Mouse (Mus musculus): ENCODE results near the gene Rab35.

Rab35 gene

DNA sequence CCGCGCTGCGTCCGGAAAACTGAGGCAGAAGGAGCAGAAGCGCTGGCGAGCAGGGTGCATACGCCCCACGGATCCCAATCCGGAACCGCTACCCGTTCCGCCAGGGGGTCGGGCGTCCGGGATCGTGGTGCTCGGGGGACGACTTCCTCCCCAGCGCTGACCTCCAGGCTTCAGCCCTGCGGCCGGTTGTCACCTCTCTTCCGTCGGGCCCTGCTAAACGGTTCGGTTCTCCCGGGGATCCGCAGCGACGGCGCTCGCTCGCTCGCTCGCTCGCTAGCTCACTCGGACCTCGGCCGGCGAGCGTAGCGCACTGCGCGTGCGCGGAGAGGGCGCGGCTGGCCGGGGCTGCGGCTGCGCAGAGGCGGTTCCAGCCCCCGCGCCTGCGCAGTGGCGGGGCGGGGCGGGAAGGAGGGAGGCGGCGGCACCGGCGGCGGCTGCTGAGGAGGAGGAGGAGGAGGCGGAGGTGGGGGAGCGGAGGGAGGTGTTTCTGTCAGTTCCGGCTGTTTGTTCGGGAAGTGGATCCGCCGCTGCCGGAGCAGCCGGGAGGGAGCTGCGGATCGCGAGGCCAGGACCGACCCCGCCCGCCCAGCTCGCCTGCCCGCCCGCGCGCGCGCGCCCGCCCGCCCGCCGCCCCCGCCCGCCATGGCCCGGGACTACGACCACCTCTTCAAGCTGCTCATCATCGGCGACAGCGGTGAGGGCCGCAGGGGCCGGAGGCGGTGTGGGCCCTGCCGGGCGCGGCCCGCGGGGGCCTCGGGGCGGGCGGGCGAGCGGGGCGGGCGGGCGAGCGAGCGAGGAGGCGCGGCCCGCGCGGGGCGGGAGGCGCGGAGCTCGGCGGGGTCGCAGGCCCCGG lies at the start of gene Rab35:
TSS of gene Rab35 (plus strand) at position 404 of the 853 bp plus-strand sequence.
- no peaks in the 10 kb centered on the region for H3K27me3 ChIP-seq (ENCODE audit: control insufficient read depth, insufficient read depth, low read length, poor library complexity, severe bottlenecking)
- no peaks in the 10 kb centered on the region for H3K36me3 ChIP-seq (ENCODE audit: control insufficient read depth, insufficient read depth, low read length, poor library complexity, severe bottlenecking)
- DNase-seq (ENCODE audit: low read depth, low spot score) = peak; percentile 95

DNA sequence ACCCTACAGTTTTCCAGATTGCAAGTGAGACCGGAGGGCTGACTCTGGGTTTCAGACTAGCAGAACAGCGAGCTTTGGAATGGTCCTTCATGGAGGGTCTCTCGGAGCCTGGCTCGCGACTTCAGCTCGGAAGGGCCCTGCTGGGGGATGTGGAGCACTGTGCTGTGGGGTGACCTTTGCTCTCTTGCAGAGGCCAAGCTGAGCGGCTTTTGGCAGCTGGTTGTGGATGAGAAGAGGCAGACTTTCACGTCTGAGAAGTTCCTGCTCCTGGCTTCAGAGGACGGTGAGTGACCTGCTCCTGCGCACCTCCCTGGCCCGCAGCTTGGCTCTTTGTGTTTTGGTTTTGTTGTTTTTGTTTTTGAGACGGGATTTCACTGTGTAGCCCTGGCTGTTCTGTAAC lies 46.1 kb upstream of the Rab35 start:
- DNase-seq (ENCODE audit: low read depth, low spot score) = no peak
- Histone ChIP-seq H3K36me3 (ENCODE audit: control insufficient read depth, insufficient read depth, low read length, poor library complexity, severe bottlenecking) (peaks cover 16% of the 10 kb centered on the region), H3K27me3 (ENCODE audit: control insufficient read depth, insufficient read depth, low read length, poor library complexity, severe bottlenecking) (no peaks in the 10 kb centered on the region)

DNA sequence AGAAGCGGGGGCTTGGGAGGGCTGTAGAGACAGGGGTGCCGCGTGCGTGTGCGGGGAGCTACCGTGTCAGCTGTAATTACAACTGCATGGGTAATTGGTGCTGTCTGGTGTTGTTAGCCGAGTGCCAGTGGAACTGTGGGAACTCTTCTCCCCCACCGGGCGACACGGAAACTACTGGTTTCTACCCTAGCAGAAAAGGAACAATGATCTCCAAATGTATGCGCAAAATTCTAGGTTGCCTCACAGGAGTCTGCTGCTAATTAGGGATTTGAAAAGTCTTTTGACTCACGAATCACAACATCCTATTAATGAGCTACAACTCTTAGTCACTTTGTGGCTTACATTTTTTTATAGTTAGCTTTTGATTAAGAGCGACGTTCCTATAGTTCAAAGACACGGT lies 45.5 kb upstream of the Rab35 start:
- peaks cover 17% of the 10 kb centered on the region for H3K36me3 ChIP-seq (ENCODE audit: control insufficient read depth, insufficient read depth, low read length, poor library complexity, severe bottlenecking)
- no peaks in the 10 kb centered on the region for H3K27me3 ChIP-seq (ENCODE audit: control insufficient read depth, insufficient read depth, low read length, poor library complexity, severe bottlenecking)
- DNase-seq (ENCODE audit: low read depth, low spot score) = no peak

DNA sequence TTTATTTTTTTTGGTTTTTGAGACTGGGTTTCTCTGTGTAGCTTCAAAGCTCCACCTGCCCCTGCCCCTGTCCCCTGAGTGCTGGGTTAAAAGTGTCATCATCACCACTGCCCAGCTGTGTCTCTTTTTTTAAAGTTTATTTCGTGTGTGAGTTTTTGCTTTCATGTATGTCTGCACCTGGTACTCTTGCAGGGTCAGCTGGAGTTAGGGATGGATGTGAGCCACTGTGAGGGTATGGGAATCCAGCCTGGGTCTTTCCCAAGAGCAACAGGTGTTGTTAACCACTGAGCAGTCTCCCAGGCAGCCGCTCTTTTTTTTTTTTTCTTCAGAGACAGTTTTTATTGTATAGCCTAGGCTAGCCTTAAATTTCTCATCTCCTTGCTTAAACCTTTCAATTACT lies 44.9 kb upstream of the Rab35 start:
- DNase-seq (ENCODE audit: low read depth, low spot score) = no peak
- peaks cover 11% of the 10 kb centered on the region for H3K36me3 ChIP-seq (ENCODE audit: control insufficient read depth, insufficient read depth, low read length, poor library complexity, severe bottlenecking)
- no peaks in the 10 kb centered on the region for H3K27me3 ChIP-seq (ENCODE audit: control insufficient read depth, insufficient read depth, low read length, poor library complexity, severe bottlenecking)

DNA sequence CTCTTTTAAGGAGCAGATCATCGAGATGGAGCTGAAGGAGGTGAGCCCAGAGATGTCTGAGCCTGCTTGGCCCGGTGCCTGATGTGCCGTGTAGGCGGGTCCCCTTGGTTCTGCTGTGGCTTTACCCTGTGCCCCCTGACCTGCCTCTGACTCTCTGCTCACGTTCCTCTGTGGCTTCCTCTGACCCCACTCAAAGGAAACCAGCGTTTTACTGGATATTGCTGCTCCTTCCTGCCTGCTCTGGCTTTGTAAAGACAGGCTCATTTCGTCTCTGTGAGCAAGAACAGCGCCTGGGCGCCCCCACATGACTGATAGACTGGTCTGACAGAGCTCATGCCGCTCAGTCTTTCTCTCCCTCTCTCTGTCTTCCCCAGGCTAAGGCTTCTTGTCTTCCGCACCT lies 40.7 kb upstream of the Rab35 start:
- no peak for DNase-seq (ENCODE audit: low read depth, low spot score)
- Histone ChIP-seq H3K36me3 (ENCODE audit: control insufficient read depth, insufficient read depth, low read length, poor library complexity, severe bottlenecking) (peaks cover 10% of the 10 kb centered on the region), H3K27me3 (ENCODE audit: control insufficient read depth, insufficient read depth, low read length, poor library complexity, severe bottlenecking) (no peaks in the 10 kb centered on the region)

DNA sequence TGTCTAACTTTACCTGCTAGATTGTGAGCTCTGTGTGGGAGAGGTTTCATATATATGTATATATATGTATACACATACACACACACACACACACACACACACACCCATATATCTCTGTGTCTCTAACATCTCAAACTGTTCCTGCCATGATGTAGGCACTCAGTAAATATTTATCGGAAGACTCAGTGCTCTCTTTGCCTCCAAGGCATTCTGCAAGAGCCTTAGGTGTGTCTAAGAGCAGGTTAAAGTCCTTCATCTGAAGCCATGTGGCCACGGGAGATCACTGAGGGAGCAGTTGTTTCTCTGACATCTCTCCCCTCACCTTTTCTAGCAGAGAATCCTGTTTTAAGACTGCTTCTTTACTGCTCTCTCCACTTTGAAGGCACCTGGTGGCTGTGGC lies 40.2 kb upstream of the Rab35 start:
- no peak for DNase-seq (ENCODE audit: low read depth, low spot score)
- no peaks in the 10 kb centered on the region for H3K27me3 ChIP-seq (ENCODE audit: control insufficient read depth, insufficient read depth, low read length, poor library complexity, severe bottlenecking)
- peaks cover 10% of the 10 kb centered on the region for H3K36me3 ChIP-seq (ENCODE audit: control insufficient read depth, insufficient read depth, low read length, poor library complexity, severe bottlenecking)

DNA sequence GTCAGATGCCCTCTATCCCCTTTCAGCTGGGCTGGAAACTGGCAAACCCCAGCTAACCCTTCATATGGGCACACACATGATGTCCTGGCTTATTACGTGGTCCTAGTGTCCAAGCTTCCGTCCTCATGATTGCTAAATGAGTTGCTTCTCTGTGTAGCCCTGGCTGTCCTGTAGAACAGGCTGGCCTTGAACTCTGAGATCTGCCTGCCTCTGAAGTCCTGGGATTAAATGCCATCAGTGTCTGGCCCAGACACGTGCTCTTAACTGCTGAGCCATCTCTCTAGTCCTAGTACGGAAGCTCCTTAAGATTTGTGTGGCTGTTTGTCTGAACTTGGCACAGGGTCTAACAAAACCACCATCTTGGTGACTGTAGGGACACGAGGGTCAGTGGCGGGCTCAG lies 28.1 kb upstream of the Rab35 start:
- Histone ChIP-seq H3K27me3 (ENCODE audit: control insufficient read depth, insufficient read depth, low read length, poor library complexity, severe bottlenecking) (no peaks in the 10 kb centered on the region), H3K36me3 (ENCODE audit: control insufficient read depth, insufficient read depth, low read length, poor library complexity, severe bottlenecking) (peaks cover 13% of the 10 kb centered on the region)
- DNase-seq (ENCODE audit: low read depth, low spot score) = no peak

DNA sequence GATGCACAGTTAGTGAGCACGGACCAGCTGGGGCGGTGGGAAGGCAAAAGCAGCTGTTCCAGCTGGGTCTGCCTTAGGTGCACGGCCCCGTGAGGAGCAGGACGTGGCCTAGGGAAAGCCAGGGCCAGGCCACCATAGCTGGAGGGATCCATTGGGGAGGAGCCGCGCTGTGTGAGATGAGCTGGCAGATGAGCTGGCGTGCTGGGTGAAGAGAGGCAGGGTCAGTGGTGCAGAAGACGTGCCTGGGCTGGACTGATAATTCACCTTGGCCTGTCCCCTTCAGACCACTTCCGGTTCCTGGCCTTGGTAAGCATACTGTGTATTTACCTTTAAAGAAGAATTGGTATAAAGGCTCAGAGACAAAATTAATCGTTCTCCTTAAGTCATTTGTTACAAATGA lies 20.1 kb upstream of the Rab35 start:
- peaks cover 23% of the 10 kb centered on the region for H3K36me3 ChIP-seq (ENCODE audit: control insufficient read depth, insufficient read depth, low read length, poor library complexity, severe bottlenecking)
- no peak for DNase-seq (ENCODE audit: low read depth, low spot score)

DNA sequence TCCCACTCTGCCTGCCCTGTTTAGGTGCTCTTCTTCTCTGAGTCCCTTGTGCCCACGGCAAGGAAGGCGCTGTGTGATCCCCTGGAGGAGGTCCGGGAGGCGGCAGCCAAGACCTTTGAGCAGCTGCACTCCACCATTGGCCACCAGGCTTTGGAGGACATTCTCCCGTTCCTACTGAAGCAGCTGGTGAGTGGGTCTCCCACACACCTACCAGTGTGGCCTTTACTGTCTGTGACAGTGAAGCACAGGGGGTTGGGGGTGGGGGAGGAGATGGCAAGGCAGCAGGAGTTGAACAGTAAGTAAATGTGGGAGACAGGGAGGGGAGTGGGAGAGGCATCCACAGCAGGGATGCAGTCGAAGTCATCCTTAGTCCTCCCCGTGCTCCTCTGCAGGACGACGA lies 18.4 kb upstream of the Rab35 start:
- peaks cover 23% of the 10 kb centered on the region for H3K36me3 ChIP-seq (ENCODE audit: control insufficient read depth, insufficient read depth, low read length, poor library complexity, severe bottlenecking)

More for the DNA sequence above, 20.1 kb upstream of the Rab35 start:
- no peaks in the 10 kb centered on the region for H3K27me3 ChIP-seq (ENCODE audit: control insufficient read depth, insufficient read depth, low read length, poor library complexity, severe bottlenecking)

DNA sequence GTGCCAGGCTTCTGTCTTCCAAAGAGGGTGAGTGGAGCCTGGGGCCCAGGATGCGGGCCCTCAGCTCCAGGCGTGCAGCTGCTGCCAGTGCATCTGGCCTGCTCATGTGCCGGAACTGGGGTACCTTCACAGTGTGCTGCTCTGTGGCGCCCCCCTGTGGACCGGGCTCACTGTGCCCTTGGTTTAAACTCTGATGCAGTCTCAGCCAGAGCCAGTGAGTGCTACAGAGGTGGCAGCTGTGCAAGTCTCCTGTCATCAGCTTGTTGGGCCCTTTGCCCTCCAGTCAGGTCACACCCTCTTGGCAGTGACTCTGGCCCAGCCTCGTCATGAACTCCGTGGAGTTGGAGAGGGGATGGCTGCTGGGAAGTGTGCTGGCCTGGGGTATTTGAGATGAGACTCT lies 16.8 kb upstream of the Rab35 start:
- H3K27me3 ChIP-seq (ENCODE audit: control insufficient read depth, insufficient read depth, low read length, poor library complexity, severe bottlenecking) = no peaks in the 10 kb centered on the region
- peak; percentile 72 for DNase-seq (ENCODE audit: low read depth, low spot score)
- peaks cover 11% of the 10 kb centered on the region for H3K36me3 ChIP-seq (ENCODE audit: control insufficient read depth, insufficient read depth, low read length, poor library complexity, severe bottlenecking)

More for the DNA sequence above, 18.4 kb upstream of the Rab35 start:
- no peaks in the 10 kb centered on the region for H3K27me3 ChIP-seq (ENCODE audit: control insufficient read depth, insufficient read depth, low read length, poor library complexity, severe bottlenecking)
- no peak for DNase-seq (ENCODE audit: low read depth, low spot score)

DNA sequence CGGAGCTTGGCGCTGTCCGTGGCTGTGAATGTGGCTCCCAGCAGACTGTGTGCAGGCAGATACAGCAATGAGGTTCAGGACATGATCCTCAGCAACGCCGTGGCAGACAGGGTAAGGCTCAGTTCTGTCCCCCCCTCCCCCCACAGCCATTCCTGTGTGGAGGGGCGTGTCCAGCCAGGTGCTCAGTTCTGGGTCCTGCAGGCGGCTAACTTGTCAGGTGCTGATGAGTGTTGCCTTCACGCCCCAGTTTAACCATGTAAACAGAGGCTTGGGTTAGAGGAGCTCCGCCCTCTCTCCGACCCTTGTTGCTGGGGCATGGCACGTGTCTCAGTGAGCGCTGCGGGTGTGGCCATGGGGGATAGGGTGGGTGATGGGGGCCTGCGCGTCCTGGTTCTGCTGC lies 12.0 kb upstream of the Rab35 start:
- no peak for DNase-seq (ENCODE audit: low read depth, low spot score)
- H3K36me3 ChIP-seq (ENCODE audit: control insufficient read depth, insufficient read depth, low read length, poor library complexity, severe bottlenecking) = peaks cover 5% of the 10 kb centered on the region
- H3K27me3 ChIP-seq (ENCODE audit: control insufficient read depth, insufficient read depth, low read length, poor library complexity, severe bottlenecking) = no peaks in the 10 kb centered on the region

DNA sequence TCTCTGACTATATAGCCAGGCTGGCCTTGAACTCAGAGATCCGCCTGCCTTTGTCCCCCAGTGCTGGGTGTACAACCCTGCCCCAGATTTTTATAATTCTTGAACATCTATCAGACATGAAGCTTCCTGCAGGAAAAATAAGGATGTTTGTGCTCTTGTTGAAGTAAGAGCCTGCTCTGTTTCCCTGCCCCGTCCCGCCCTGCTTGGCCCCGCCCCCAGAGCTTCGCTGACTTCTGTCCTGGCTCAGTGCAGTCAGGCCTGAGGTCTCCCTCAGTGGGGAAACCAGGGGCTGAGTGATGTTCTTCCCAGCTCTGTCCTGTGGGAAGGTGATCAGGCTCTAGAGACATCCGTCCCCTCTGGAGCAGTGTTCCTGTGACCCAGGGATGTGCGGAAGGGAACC lies 9.0 kb upstream of the Rab35 start:
- no peak for DNase-seq (ENCODE audit: low read depth, low spot score)
- no peaks in the 10 kb centered on the region; the same call in 1 of the 2 replicates for H3K36me3 ChIP-seq (ENCODE audit: control insufficient read depth, insufficient read depth, low read length, poor library complexity, severe bottlenecking)
- no peaks in the 10 kb centered on the region for H3K27me3 ChIP-seq (ENCODE audit: control insufficient read depth, insufficient read depth, low read length, poor library complexity, severe bottlenecking)

DNA sequence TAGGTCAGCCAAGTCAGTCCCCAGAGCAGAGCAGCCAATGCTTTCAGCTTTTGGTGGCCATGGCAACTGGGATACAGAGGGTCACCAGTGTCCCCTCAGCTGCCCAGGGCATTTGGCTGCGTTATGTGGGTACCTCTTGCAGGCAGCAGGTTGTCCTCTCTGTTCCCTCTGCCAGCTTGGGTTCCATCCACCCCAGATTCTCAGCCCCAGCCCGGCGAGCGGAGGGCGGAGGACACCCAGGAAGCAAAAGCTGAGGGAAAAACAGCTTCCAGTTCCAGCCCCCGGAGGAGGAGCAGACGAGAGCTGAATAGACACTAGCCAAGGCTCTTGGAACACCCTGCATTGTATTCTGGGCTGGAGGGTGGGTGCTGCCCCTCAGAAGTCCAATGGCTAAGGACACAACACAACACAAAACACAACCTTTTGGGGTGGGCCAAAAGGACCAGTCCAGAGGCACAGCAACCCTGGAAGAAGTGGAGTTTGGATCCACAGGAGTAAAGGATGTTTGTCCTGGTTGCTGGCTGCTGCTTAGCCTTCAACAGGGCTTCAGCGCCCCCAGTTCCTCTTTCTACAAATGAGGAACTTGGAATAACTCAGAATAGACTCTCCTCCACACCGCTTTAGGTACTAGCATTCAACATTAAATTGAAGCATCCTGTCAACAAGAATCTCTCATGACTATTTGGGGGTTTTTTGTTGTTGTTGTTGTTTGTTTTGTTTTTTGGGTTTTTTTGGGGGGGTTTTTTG lies 7.8 kb upstream of the Rab35 start:
- DNase-seq (ENCODE audit: low read depth, low spot score) = peak; percentile 71
- H3K27me3 ChIP-seq (ENCODE audit: control insufficient read depth, insufficient read depth, low read length, poor library complexity, severe bottlenecking) = no peaks in the 10 kb centered on the region

DNA sequence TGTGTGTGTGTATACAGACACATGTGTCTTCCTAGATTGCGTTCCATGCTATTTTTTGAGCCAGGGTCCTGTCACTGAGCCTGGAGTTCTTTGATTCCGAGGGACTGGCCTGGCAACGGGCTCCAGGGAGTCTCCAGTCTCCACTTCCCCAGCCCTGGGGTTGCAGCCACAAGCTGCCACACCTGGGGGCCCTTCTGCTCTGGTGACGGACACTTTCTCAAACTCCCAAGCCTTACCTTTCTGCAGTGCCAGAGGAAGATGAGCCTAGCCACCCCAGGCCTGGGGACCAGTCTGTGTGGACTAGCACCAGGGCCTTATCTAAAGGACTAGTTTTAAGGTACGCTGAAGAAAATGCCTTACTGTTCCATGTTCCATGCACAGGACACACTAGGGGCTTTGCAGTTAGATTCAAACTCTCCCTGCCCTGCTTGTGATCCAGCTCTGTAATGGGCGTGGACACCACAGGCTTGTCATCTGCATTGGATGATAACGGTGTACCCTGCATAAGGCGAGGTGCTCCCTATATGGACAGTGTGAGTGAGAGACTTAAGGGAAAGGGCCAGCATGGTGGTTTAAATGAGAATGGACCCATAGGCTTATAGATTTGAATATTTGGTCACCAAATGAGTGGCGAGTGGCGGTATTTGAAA lies 5.3 kb upstream of the Rab35 start:
- no peaks in the 10 kb centered on the region for H3K27me3 ChIP-seq (ENCODE audit: control insufficient read depth, insufficient read depth, low read length, poor library complexity, severe bottlenecking)

More for the DNA sequence above, 7.8 kb upstream of the Rab35 start:
- H3K36me3 ChIP-seq (ENCODE audit: control insufficient read depth, insufficient read depth, low read length, poor library complexity, severe bottlenecking) = no peaks in the 10 kb centered on the region

DNA sequence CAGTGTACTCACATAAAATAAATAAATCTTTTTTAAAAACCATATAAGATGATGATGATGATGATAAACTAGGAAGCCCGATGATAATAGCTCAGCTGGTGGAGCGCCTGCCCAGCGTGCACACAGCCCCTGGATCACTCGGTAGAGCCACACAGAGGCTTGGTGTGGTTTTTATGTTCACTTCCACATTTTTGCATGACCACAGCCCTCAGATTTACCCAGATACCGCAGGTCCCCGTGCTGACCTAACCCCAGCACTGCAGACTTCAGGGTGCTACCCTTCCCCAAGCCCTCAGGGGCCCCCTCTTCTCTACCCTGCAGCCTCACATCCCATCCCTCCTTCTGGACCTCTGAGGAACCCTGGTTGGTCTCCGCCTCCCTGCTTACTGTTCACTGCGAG lies 3.6 kb upstream of the Rab35 start:
- Histone ChIP-seq H3K27me3 (ENCODE audit: control insufficient read depth, insufficient read depth, low read length, poor library complexity, severe bottlenecking) (no peaks in the 10 kb centered on the region), H3K36me3 (ENCODE audit: control insufficient read depth, insufficient read depth, low read length, poor library complexity, severe bottlenecking) (no peaks in the 10 kb centered on the region)
- peak; percentile 28 for DNase-seq (ENCODE audit: low read depth, low spot score)

More for the DNA sequence above, 5.3 kb upstream of the Rab35 start:
- no peaks in the 10 kb centered on the region for H3K36me3 ChIP-seq (ENCODE audit: control insufficient read depth, insufficient read depth, low read length, poor library complexity, severe bottlenecking)
- DNase-seq (ENCODE audit: low read depth, low spot score) = no peak

Data from splenic B cell, adult 2 months (primary cell).